Mouse (Mus musculus) embryonic facial prominence, embryonic 10.5 days (tissue): ENCODE data around the gene Kctd12b. TPM values are rescaled to one million over a fixed set of nuclear protein-coding genes. Genes with fewer than 3 reads are reported as not detected.
A peak's percentile ranks its signal among the peaks of the same experiment; 100 is the strongest.

Experiments
- DNase-seq: peaks from one replicate; pipeline ENCODE4 v3.0.0-alpha.2; 2017; ENCODE audit warnings: low spot score
- H3K27ac ChIP-seq: fragments of 300-500 bp; sonication (generic); replicated peaks from 2 replicates; pipeline ENCODE4 v1.5.1; 2016; ENCODE audit warnings: mild to moderate bottlenecking
- H3K27me3 ChIP-seq: fragments of 300-500 bp; sonication (generic); replicated peaks from 2 replicates; pipeline ENCODE4 v1.6.1; 2016; ENCODE audit warnings: low read depth, mild to moderate bottlenecking; ENCODE audit not compliant: poor library complexity, severe bottlenecking
- H3K36me3 ChIP-seq: fragments of 300-500 bp; sonication (generic); replicated peaks from 2 replicates; pipeline ENCODE4 v1.6.1; 2016; ENCODE audit warnings: mild to moderate bottlenecking, moderate library complexity
- H3K4me1 ChIP-seq: fragments of 300-500 bp; sonication (generic); 2 replicates; pipeline ENCODE4 v1.6.1; 2016
- H3K4me3 ChIP-seq: fragments of 300-500 bp; sonication (generic); 2 replicates; pipeline ENCODE4 v1.5.1; 2016; ENCODE audit warnings: mild to moderate bottlenecking, moderate library complexity
- H3K9me3 ChIP-seq: fragments of 300-500 bp; sonication (generic); 2 replicates; pipeline ENCODE4 v1.6.1; 2016; ENCODE audit warnings: mild to moderate bottlenecking
- WGBS: fragments of 180-500 bp; shearing (Covaris S2); methylation state at CpG from one replicate; pipeline ENCODE4 v1.1.7; 2016; 5-methylcytosine and 5-hydroxymethylcytosine counted together
- polyA plus RNA-seq: library from polyadenylated mRNA; unstranded; fragments of >200 nt; fragmentation: Nextera tagmentation; extraction: Ambion mirVana; gene quantifications from 2 replicates; pipeline ENCODE4 v1.2.1, GENCODE M21; 2016

Kctd12b gene
- polyA plus RNA-seq, 1 experiment from 2014 or later: 6.9 TPM

GRCm38 (mm10) chrX:153640615-153641014 is 55.6 kb downstream of the Kctd12b start:
- Histone ChIP-seq H3K36me3 (no peaks in the 10 kb centered on the region), H3K4me3 (no peak overlapping the region), H3K9me3 (no peaks in the 10 kb centered on the region), H3K27ac (no peak overlapping the region), H3K4me1 (no peaks in the 10 kb centered on the region), H3K27me3 (no peaks in the 10 kb centered on the region)
- WGBS: 80% methylated on average over 3 of the region's 3 CpGs
- DNase-seq: peak; percentile 9

GRCm38 (mm10) chrX:153636247-153636646 is 59.9 kb downstream of the Kctd12b start:
- WGBS: 0% methylated on average over 1 of the region's 1 CpGs
- H3K9me3 ChIP-seq: no peaks in the 10 kb centered on the region
- H3K4me1 ChIP-seq: no peaks in the 10 kb centered on the region
- no peaks in the 10 kb centered on the region for H3K27me3 ChIP-seq
- no peak overlapping the region for H3K4me3 ChIP-seq
- H3K27ac ChIP-seq: no peak overlapping the region
- DNase-seq: no peak
- no peaks in the 10 kb centered on the region for H3K36me3 ChIP-seq

Other genes with a start within 250 kb of the Kctd12b start
- 34.5 and 37.3 TPM in 2 replicates for gene Ubqln2, start 198.2 kb downstream of the Kctd12b start, polyA plus RNA-seq
- not detected in 2 replicates for gene Cypt3, start 137.8 kb downstream of the Kctd12b start, polyA plus RNA-seq
- gene Nbdy, start 27.2 kb upstream of the Kctd12b start, polyA plus RNA-seq: 75.3 and 82.8 TPM in 2 replicates
- gene Spin2c, start 135.8 kb upstream of the Kctd12b start, polyA plus RNA-seq: 41.0 and 49.4 TPM in 2 replicates